Mouse (Mus musculus): Measurements from ENCODE around the gene Rtn4r.
"Not testable (repeated sequence)": the region's sequence is repeated elsewhere in the genome, so short reads cannot be mapped to it uniquely, and the experiment has no call there.

The Rtn4r gene

GRCm38 (mm10) chr16:18194208-18194985 is 67.0 kb downstream of the Rtn4r start:
- DNase-seq (ENCODE audit: low read depth, low spot score) = no peak

- DNase-seq (ENCODE audit: low read depth, low spot score) = no peak
Measured at GRCm38 (mm10) chr16:18195068-18195467, 67.6 kb downstream of the Rtn4r start.

DNA sequence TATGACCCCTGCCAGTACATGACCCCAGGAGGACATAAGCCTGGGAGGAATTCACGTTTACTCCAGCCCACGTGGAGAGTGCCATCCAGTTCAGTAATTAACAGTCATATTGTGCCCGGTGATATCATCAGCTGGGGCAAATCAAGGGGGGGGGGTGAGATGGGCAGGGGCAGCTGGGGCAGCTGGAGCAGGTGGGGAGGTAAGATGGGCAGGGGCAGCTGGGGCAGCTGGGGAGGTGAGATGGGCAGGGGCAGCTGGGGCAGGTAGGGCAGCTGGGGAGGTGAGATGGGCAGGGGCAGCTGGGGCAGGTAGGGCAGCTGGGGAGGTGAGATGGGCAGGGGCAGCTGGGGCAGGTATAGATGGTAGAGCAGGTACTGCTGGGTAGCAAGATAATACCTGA is 68.1 kb downstream of the Rtn4r start:
- not testable (repeated sequence) for DNase-seq (ENCODE audit: low read depth, low spot score)

GRCm38 (mm10) chr16:18197881-18198280 is 70.4 kb downstream of the Rtn4r start:
- no peak for DNase-seq (ENCODE audit: low read depth, low spot score)

GRCm38 (mm10) chr16:18198365-18199098 is 71.1 kb downstream of the Rtn4r start:
- no peak for DNase-seq (ENCODE audit: low read depth, low spot score)

DNA sequence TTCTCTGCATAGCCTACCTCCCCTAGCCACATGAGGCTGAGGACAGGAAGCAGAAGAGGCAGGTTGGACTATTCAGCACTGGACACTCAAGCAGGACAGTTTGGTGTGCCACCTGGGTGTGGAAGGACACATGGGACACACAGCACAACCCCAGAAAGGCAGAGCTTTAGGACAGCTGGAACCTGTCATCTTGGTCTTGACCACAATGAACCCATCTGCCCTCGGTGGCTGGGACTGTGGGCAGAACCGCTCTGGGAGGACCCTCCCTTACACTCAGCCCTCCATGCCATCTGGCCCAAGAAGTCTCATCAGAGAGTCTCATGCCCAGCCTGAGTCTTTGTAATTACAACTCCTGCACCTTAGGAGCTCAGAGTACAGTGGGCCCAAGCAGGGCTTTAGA is 72.6 kb downstream of the Rtn4r start:
- DNase-seq (ENCODE audit: low read depth, low spot score) = no peak

DNA sequence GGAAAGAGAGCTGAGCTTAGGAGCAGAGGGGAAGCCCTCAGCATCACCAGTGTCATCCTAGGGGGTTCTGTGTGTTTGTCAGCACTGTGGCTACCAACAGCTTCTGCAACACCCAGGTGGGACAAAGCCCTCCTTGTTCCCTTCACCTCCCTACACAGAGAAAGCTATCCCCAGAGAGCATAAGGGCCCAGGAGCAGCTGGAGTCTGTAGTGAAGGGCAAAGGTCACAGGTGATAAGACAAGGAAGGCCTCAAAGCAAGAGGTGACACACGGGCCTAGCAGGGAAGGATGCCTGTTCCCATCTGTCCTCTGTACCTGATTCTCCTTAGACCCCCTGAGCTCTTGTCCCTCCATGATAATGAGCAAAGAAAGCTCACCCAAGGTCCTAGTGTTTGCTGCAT is 74.2 kb downstream of the Rtn4r start:
- no peak for DNase-seq (ENCODE audit: low read depth, low spot score)

All from embryo, embryonic 11.5 days (tissue).